Mouse (Mus musculus) bone marrow, adult 2 months (tissue): ENCODE results near the gene Tmem198.

Source experiments
- CTCF ChIP-seq: fragments of 200-500 bp; IDR thresholded peaks from 2 replicates; pipeline ENCODE4 v1.5.1; 2011; ENCODE audit warnings: low read length, control low read depth; ENCODE audit not compliant: control insufficient read depth, insufficient read depth
- POLR2A ChIP-seq: fragments of 200-500 bp; IDR thresholded peaks from 2 replicates; pipeline ENCODE4 v1.6.1; 2011; ENCODE audit warnings: low read depth, mild to moderate bottlenecking, control low read depth, low read length, borderline replicate concordance; ENCODE audit not compliant: control insufficient read depth

DNA sequence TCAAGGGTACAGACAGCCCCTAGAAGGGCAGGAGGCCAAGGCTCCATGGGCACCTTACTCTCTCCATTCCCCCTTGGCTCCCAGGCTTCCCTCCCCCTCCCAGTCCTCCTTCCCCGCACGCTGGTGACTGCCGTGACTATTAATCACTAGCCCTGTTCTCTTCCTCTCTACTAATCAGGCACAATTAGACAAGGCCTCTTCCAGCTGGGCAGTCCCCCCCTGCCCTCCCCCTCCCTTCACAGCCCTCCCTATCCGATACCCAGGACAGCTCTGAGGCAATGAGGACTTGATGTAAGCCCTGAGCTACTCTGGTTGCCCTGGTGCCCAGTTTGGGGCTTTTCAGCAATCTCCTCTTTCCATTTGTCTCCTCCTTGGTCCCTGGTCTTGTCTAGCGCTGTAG lies 23.4 kb upstream of the Tmem198 start:
- no peak for TF ChIP-seq CTCF
- TF ChIP-seq POLR2A, result no peak
